Mouse (Mus musculus) spleen, adult 2 months (tissue): ENCODE data around the gene Treml1.

Experiments used
- CTCF ChIP-seq: fragments of 200-500 bp; IDR thresholded peaks from 2 replicates; pipeline ENCODE4 v1.5.1; 2011; ENCODE audit warnings: mild to moderate bottlenecking, inconsistent platforms; ENCODE audit not compliant: insufficient read depth, insufficient read length, insufficient replicate concordance; ENCODE audit errors: extremely low read depth
- POLR2A ChIP-seq: fragments of 200-500 bp; IDR thresholded peaks from 2 replicates; pipeline ENCODE4 v1.6.1; 2011; ENCODE audit warnings: low read depth, low read length, inconsistent platforms

DNA sequence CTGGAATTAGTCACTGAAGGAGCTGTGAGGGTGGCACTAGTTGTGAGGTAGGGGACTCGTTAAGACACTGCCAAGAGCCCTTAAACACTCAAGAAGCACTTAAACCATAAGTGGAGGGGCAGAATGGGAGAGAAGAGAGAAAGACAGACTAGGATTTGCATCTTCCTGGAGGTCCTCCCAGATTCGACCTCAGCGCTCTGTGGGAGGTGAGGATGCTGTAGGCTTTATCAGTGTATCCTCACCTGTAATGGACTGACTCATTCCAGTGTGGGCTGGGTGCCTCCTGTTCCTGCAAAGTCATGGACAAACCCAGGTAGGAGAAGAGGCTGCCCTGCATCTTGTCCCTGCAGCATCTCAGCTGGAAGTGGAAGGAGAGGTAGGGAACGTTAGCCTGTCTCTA is 12.9 kb upstream of the Treml1 start:
- TF ChIP-seq CTCF = no peak
- no peak for TF ChIP-seq POLR2A
